Mouse (Mus musculus) heart, adult 2 months (tissue): ENCODE results near the gene Ube2j1. TPM values are rescaled to one million over a fixed set of nuclear protein-coding genes. Genes with fewer than 3 reads are reported as not detected.

Source experiments
- DNase-seq, 2 experiments: peaks; one replicate each; pipeline ENCODE4 v3.0.0; 2021
- H3K27ac ChIP-seq: fragments of 200-600 bp; 2 replicates; pipeline ENCODE4 v1.8.1; 2022
- H3K27me3 ChIP-seq: fragments of 200-500 bp; 2 replicates; pipeline ENCODE4 v1.6.1; 2012; ENCODE audit warnings: mild to moderate bottlenecking, low read length, inconsistent platforms, mixed read lengths; ENCODE audit not compliant: control insufficient read depth, insufficient read depth
- H3K36me3 ChIP-seq: fragments of 200-500 bp; 2 replicates; pipeline ENCODE4 v1.6.1; 2012; ENCODE audit warnings: low read length, inconsistent platforms; ENCODE audit not compliant: control insufficient read depth, insufficient read depth
- H3K4me1 ChIP-seq: fragments of 200-500 bp; 2 replicates; pipeline ENCODE4 v1.6.1; 2011; ENCODE audit warnings: low read length; ENCODE audit not compliant: control insufficient read depth, insufficient read depth
- H3K4me3 ChIP-seq: fragments of 200-600 bp; 2 replicates; pipeline ENCODE4 v1.8.1; 2022
- H3K79me2 ChIP-seq: fragments of 200-500 bp; replicated peaks from 2 replicates; pipeline ENCODE4 v1.6.1; 2012; ENCODE audit warnings: mild to moderate bottlenecking, inconsistent platforms, low read length, moderate library complexity, mixed read lengths; ENCODE audit not compliant: control insufficient read depth, insufficient read depth
- H3K9ac ChIP-seq: fragments of 200-500 bp; 2 replicates; pipeline ENCODE4 v1.6.1; 2012; ENCODE audit warnings: low read depth, mild to moderate bottlenecking, control low read depth, inconsistent platforms, low read length, mixed read lengths
- CTCF ChIP-seq: fragments of 200-600 bp; IDR thresholded peaks from 2 replicates; pipeline ENCODE4 v1.8.1; 2022; ENCODE audit warnings: antibody characterized with exemption, mild to moderate bottlenecking, moderate library complexity
- EP300 ChIP-seq: fragments of 200-500 bp; IDR thresholded peaks from 2 replicates; pipeline ENCODE4 v1.6.1; 2011; ENCODE audit warnings: low read depth, low read length, control low read depth; ENCODE audit not compliant: insufficient read depth
- POLR2A ChIP-seq: fragments of 200-500 bp; IDR thresholded peaks from 2 replicates; pipeline ENCODE4 v1.6.1; 2011; ENCODE audit warnings: mild to moderate bottlenecking, low read depth, low read length, control low read depth; ENCODE audit not compliant: insufficient read depth
- WGBS: fragments of 180-500 bp; shearing (Covaris S2); methylation state at CpG from one replicate; pipeline ENCODE4 v1.1.7; 2018; 5-methylcytosine and 5-hydroxymethylcytosine counted together
- intact Hi-C: fragments of 180-260 bp; cut with DNase I; formaldehyde crosslinking; loops from one replicate; pipeline ENCODE4 v1.15.1; 2025
- polyA plus RNA-seq: library from polyadenylated mRNA; depleted of rRNA; stranded (reverse); fragments of >200 nt; gene quantifications from 2 replicates; pipeline ENCODE4 v1.2.3, GENCODE M21; 2012
- total RNA-seq, 2 experiments: library from RNA; stranded (reverse); gene quantifications; 2 replicates each; pipeline ENCODE4 v1.2.3; 2021

Ube2j1 gene
- total and polyA plus RNA-seq, 3 experiments, result 14.1 to 41.9 (median 40.8) TPM

DNA sequence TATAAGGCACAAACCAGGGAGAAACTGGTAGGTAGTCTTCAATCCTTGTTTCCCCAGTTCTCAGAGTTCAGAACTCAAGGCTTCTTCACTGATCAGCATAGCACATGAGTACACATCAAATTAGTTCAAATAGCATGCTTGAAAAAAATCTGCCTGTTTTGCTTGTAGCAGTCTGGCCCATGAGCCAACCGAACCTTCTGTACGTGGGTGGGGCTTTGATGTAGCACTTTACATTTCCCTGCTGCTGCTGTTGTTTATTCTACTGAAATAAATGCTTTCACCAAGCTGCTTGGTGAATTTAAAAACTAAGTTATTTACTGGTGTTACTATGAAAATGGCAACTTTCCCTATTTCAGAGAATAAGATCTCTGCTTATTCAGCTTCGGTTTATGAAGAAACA lies 20.8 kb downstream of the Ube2j1 start:
- intact Hi-C loops, result loop anchor here (5.0 kb wide), 1 partner anchor 65 kb away; no protein-coding TSS in a partner anchor
- Histone ChIP-seq H3K4me1 (0 out of 2 replicates have a peak, but pooled peaks cover under 1% of the 10 kb centered on the region), H3K79me2 (no peaks in the 10 kb centered on the region), H3K4me3 (no peak overlapping the region), H3K27ac (no peak overlapping the region), H3K9ac (no peak overlapping the region), H3K36me3 (peaks cover 3% of the 10 kb centered on the region), H3K27me3 (no peaks in the 10 kb centered on the region)
- 87% methylated on average over 3 of the region's 3 CpGs for WGBS
- DNase-seq, result no peak
- TF ChIP-seq EP300, result no peak
- TF ChIP-seq CTCF, result no peak
- TF ChIP-seq POLR2A, result no peak

DNA sequence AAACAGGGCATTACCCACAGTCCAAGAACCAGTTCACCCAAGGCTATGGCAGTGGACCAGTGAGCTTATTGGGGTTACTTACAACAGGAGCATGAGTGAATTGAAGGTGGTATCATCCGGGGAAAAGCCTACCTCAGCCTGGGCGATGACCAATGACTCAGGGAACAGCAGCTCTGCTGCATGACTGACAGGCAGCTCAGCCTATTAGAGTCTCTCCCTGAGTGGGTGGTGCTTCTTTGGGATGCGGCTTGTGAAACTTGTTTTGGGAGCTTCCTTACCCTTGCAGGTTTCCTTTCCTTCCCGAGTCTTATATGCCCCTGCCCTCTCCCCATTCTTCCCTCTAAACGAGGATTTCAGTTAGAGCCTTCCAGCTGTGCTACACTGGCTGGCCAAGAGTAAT lies 21.4 kb downstream of the Ube2j1 start:
- no peak for TF ChIP-seq EP300
- no peak for TF ChIP-seq CTCF
- TF ChIP-seq POLR2A, result no peak
- intact Hi-C loops, result loop anchor here (5.0 kb wide), 1 partner anchor 65 kb away; no protein-coding TSS in a partner anchor
- H3K9ac ChIP-seq, result no peak overlapping the region
- peaks cover 3% of the 10 kb centered on the region for H3K36me3 ChIP-seq
- 88% methylated on average over 5 of the region's 5 CpGs for WGBS
- peaks cover 1% of the 10 kb centered on the region for H3K4me1 ChIP-seq
- DNase-seq, result no peak
- H3K79me2 ChIP-seq, result no peaks in the 10 kb centered on the region
- H3K27me3 ChIP-seq, result no peaks in the 10 kb centered on the region
- no peak overlapping the region for H3K4me3 ChIP-seq
- H3K27ac ChIP-seq, result no peak overlapping the region

DNA sequence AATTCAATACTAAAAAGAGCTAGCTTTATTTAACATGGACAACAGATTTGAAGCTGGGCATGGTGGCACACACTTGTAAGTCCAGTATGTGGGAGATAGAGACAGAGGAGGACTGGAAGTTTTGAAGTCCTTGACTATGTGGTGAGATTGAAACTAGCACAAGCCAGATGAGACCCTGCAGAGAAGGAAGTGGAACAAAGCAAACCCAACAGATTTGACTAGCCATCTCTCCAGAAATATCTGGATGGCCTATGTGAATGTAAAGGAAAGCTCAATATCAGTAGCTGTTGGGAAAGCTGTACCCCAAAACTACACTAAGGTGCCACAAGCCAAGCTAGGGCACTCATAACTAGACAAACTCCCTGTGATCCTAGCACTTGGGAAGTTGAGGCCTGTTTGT lies 23.2 kb downstream of the Ube2j1 start:
- Histone ChIP-seq H3K27ac (no peak overlapping the region), H3K79me2 (no peaks in the 10 kb centered on the region), H3K36me3 (peaks cover 7% of the 10 kb centered on the region), H3K4me3 (no peak overlapping the region), H3K4me1 (peaks cover 5% of the 10 kb centered on the region), H3K27me3 (no peaks in the 10 kb centered on the region), H3K9ac (no peak overlapping the region)
- intact Hi-C loops, result loop anchor here (5.0 kb wide), 1 partner anchor 63 kb away; no protein-coding TSS in a partner anchor
- TF ChIP-seq CTCF (no peak), POLR2A (no peak), EP300 (no peak)
- no peak for DNase-seq

DNA sequence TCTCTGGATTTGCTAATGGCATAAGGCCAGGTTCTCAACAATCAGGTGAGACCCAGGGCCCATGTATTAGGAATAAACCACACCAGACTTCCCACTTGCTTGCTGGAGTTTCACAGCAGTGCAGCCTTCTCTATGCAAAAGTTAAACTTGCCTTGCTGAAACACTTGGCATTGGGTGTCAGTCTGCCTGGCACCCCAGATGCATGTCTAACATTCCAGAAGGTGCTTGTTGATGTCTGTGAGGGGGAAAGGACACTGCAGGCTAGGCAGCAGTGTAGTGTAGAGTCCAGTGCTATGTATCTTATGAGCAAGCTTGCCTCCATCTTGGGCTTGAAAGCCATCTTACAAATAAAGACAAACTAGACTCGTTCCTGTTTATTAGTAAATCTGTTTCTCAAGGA lies 25.1 kb downstream of the Ube2j1 start:
- Histone ChIP-seq H3K27ac (peak overlapping the region; percentile 48), H3K9ac (no peak overlapping the region), H3K4me3 (no peak overlapping the region), H3K27me3 (no peaks in the 10 kb centered on the region), H3K36me3 (peaks cover 5% of the 10 kb centered on the region; the same call in 1 of the 2 replicates), H3K79me2 (no peaks in the 10 kb centered on the region), H3K4me1 (peaks cover 5% of the 10 kb centered on the region)
- WGBS, result 73% methylated on average over 1 of the region's 1 CpGs
- TF ChIP-seq CTCF (no peak), POLR2A (no peak), EP300 (0 out of 2 replicates have a peak, but pooled peaks have one; percentile 43)
- DNase-seq, result peak in 1 of 2 experiments; percentile 39
- intact Hi-C loops, result loop anchor here (5.0 kb wide), 1 partner anchor 206 kb away; no protein-coding TSS in a partner anchor

DNA sequence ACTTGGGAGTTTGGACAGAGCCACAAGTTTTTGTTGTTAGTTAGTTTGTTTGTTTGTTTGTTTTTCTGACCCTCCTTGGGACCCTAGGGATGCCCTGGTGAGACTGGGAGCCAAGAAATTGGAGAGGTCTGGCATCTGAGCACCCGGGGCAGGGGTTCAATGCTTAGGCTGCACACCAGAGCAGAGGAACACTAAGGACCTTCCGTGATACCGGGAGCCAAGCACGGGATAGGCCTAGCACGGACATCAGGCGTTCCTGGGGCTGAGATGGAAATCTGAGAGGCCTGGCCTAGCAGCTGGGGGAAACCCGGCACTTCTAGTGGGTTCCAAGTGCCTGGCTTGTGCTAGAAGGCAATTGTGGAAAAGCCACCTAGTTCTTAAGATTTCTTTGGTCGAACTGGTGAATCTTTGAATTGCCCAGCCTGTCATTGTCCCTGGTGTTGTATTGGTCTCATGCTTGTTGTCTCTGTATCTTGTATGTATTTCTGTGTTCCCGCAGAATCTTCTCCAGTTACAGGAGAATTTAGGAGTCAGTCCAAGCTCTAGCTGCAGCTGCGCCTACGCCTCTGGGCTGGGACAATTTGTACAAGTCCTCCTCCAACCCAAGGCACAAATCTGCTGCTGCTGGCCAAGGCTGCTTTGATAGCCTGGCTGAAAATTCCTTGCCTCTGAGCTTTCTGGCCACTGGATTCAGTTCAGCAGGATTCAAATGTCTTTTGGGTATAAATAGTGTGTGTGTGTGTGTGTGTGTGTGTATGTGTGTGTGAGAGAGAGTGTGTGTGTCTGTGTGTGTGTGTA lies 26.9 kb downstream of the Ube2j1 start:
- Histone ChIP-seq H3K27me3 (no peaks in the 10 kb centered on the region), H3K4me1 (peaks cover 5% of the 10 kb centered on the region), H3K9ac (no peak overlapping the region), H3K36me3 (peaks cover 5% of the 10 kb centered on the region; the same call in 1 of the 2 replicates), H3K79me2 (no peaks in the 10 kb centered on the region), H3K27ac (peak overlapping the region; percentile 81), H3K4me3 (no peak overlapping the region)
- intact Hi-C loops, result loop anchor here (5.0 kb wide), 1 partner anchor 204 kb away; no protein-coding TSS in a partner anchor
- TF ChIP-seq CTCF (no peak), EP300 (peak; percentile 92), POLR2A (peak; percentile 12; the same call in 1 of the 2 replicates)
- WGBS, result 39% methylated on average over 11 of the region's 11 CpGs
- peak; percentile 68 to 82 for DNase-seq

DNA sequence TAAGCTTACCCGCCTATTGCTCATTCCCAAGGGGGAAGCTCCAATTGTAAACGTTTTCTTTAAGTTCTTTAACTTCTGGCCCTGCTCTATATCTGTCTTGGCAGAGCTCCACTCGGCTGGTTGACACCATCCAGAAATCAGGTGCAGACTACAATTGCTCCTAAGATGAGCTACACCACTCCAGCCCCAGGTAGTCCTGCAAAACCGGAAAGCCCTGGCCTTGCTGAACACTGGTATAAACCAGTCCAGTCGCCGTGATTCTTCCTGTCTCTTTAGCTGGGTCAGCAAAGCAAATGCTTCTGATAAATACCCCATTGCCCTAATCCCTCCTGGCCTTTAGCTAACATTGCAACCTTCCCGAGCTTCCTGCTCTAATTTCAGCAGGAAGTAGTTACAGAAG lies 29.9 kb downstream of the Ube2j1 start:
- TF ChIP-seq CTCF (no peak), EP300 (no peak), POLR2A (no peak)
- Histone ChIP-seq H3K4me3 (no peak overlapping the region), H3K79me2 (no peaks in the 10 kb centered on the region), H3K36me3 (peaks cover 5% of the 10 kb centered on the region; the same call in 1 of the 2 replicates), H3K4me1 (peaks cover 5% of the 10 kb centered on the region), H3K27ac (no peak overlapping the region), H3K27me3 (no peaks in the 10 kb centered on the region), H3K9ac (no peak overlapping the region)
- 34% methylated on average over 7 of the region's 7 CpGs for WGBS
- DNase-seq, result no peak
- intact Hi-C loops, result no loop called here
